Mouse (Mus musculus) 3134 (cell line): Measurements from ENCODE around the gene Hook2.

ENCODE experiments used
- DNase-seq: peaks from one replicate; pipeline ENCODE4 v3.0.0-alpha.2; 2011; ENCODE audit warnings: low spot score; ENCODE audit not compliant: insufficient read length; ENCODE audit errors: extremely low read depth

Gene Hook2

DNA sequence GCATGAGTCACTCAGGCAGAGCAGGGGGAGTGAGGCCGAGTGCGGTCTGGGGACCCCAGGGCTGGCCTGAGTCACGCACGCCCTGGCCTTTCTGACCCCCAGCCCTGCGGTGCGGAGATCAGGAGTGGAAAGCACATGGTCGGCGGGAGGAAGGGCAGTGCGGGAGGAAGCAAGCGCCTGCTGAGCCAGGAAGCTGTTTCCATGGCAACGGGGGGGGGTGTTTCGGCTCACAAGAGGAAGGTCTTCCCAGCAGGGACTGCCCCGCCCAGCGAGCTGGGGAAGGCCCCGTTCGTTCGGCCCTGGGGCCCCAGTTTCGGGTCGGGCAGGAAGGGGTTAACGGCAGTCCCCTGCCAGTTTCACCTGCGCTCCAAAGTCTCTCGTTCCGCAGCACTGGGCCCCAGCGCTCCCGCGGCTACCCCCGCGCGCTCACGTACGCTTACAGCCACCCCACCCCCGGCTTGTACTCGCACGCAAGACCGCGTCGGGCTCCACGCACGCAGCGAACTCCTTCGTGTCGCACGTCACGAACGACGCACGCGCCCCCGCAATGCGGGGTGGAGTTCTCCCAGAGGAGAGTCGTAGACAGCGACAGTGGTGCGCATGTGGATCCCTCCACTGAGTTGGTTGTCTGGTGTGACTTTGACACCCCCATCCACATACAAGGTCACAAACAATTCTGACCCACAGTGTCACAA is 4.6 kb upstream of the Hook2 start:
- DNase-seq = peak; percentile 93

DNA sequence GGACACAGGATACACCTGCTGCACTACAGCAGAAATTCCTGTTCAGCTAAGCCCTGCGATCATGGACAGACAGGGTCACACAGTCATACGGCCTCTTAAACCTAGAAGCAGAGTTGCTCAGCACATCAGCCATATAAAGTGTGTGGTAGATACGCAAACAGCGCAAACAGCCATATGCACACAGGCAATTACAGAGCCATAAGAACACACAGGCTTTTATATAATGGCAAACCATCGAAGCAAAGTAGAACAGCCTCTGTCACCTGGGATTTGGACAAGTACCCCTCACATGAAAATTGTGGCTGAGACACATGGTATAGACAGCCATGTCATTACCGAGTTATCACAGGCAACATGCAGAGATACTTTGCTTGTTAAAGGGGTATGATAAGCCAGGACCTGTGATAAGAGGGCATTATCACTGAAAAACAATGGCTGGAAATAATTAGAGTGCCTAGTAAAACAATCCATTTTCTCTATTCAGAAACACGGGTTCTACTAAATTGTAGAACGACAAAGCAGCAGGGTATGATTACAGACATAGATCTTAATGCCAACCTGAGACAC is 3.9 kb upstream of the Hook2 start:
- no peak for DNase-seq

DNA sequence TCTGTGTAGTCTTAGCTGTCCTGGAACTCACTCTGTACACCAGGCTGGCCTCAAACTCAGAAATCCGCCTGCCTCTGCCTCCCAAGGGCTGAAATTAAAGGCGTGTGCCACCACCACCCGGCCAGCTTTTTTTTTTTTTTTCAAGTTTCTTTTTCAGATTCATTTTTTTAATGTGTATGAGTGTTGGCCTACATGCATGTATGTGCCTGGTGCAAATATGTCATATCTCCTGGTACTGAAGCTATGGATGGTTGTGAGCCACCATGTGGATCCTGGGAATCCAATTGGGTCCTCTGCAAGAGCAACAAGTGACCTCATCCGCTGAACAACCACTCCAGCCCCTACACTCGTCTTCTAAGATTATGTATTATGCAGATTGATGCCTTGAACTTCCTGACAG is 3.0 kb upstream of the Hook2 start:
- no peak for DNase-seq

DNA sequence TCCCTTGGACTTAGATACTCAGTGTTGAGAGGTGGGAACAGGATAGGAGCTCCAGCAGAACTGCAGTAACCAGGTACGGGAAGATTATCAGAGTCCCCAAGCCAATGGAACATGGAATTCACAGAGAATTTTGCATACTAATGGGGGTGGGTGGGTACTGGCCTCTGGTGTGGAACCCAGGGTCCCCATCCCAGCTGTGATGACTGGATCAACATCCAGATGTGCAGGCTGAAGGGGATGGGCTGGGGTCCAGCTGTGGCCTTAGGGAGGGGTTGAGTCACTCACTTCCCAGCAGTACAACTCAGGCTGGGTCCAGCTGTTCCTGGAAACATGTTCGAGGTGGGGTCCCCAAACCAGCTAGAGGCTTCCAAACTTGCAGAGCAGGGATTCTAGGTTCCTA is 2.5 kb upstream of the Hook2 start:
- DNase-seq = no peak

DNA sequence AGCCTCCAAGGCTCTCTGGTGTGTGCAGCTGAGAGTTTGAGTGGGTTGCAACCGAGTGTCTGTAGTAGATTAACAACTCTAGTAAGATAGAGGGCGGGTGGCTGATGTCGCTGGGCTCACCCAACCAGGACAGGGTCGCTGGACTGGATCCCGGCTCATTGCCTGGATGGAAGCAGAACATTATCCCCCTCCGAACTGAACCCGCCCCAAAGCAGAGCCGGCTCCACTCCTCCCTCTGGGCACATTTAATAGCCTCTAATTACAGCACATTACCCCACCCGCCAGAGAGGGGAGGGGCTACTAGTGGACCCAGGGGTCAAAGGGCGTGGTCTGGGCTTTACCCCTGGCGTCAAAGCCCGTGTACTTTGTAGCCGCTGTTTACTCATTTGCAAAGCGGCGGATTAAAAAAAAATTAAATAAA is 1.1 kb upstream of the Hook2 start:
- DNase-seq = peak; percentile 50

DNA sequence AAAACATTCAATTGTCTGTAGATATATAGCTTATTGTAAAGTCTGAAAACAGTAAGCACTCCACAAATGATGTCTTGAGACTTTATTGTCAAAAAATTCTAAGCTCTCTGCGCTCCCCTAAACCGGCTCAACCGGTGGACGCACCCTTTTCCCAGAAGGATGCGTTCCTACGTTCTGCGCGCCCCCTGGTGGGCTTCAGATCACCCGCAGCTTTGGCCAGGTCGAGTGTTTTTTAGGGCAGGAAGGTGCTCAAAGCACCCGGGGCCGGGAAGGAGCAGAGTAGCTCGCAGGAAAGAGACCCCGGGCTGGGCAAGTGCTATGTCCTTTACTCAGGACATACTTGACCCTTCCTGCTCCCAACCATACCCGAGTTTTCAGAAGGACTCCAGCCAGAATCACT is 593 bp upstream of the Hook2 start:
- DNase-seq = peak; percentile 77

DNA sequence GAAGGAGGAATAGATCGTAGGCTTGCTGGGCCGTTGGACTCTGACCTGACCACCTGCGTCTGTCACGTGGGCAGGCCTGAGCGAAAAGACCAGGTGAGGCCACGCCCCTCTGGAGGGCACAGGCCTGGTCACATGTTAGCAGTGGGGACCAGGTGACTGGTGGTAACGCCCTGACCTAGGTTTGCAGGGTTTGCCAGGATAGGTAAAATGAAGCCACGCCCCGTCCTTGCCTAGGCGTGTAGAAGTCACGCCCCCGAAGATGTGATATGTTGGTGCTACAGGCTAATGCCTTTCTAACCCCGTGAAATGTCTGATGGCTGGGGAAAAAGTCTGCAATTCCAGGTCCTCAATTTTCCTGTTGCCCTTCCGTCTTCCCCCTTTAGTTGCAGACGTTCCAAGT is 433 bp downstream of the Hook2 start:
- DNase-seq = no peak

DNA sequence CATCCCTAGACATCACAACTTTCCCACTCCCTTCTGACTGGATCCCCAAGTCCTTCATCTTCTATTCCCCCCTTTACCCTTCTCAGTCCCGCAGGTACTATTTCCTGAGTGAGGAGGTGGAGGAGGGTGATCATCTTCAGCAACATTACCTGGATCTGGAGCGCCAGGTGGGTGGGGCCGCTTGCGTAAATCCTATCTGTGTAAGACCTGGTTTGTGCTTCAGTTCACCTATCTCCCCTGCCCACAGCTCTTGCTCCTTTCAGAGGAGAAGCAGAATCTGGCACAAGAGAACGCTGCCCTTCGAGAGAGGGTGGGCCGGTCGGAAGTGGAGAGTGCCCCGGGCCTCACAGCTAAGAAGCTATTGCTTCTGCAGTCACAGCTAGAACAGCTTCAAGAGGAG is 4.0 kb downstream of the Hook2 start:
- no peak for DNase-seq

DNA sequence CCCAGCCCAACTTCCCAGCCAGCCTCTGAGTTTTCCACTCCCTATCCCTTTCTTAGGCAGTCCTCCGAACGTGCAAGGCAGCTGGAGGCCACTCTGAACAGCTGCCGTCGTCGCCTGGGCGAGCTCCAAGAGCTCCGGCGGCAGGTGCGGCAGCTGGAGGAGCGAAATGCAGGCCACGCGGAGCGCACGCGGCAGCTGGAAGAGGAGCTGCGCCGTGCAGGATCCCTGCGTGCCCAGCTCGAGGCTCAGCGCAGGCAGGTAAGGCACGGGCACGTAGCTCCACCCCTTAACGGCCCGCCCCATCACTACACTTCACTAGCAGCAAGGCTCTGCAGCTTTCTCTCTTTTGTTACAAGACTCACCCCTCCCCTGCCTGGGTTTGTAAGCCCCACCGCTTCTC is 5.3 kb downstream of the Hook2 start:
- DNase-seq = no peak

DNA sequence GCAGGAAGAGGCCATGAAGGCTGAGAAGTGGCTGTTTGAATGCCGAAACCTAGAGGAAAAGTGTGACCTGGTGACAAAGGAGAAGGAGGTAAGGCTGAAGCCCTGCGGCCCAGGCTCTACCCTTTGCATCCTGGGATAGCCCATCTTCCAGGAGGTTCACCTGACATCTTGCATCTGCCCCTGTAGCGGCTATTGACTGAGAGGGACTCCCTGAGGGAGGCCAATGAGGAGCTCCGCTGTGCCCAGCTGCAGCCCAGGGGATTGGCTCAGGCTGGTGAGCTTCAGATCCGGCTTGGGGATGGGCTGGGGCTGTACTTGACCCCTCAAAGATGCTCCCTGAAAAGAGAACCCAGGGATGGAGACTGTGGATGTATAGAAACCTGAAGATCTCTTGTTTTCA is 6.6 kb downstream of the Hook2 start:
- DNase-seq = no peak

DNA sequence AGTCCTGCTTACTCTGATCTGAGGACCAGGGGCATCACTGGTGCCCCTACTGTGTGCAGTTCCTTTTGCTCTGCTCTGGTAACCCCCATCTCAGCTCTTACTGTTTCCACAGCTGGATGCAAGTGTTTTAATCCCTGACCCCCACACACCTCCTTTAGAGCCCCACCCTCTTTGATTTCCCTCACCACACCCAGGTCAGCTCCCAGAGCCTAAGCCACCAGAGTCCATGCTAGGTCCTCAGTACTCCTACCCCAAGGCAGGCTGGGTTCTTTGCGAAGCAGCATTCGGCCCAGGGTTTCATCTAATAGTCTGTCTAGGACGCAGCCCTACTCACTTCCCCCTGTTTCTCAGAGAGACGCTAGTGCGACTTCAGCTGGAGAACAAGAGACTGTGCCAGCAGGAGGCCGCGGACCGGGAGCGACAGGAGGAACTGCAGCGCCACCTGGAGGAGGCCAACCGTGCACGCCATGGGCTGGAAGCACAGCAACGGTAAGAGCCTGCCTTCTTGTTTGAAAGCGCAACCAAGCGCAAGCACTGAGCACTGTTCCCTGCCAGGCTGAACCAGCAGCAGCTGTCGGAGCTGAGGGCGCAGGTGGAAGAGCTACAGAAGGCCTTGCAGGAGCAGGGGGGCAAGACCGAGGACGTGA is 7.4 kb downstream of the Hook2 start:
- DNase-seq = peak; percentile 82

DNA sequence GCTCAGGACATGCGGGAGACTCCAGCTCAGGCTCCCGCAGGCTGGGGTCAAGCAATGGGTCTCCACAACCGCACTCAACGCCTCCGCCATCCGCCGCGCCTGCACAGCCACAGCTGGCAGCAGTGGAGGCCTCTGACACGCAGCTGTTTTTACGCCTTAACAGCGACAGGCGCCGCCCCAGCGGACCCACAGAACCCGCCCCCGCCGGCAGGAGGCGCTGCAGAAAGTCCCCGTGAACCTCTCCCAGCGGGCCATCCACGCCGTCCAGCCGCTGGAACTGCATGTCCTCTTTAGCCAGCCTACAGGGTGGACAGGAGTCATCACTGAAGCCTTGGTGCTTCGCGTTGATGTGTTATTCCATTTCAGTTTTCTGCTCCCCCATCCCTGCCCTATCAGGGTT is 17.3 kb downstream of the Hook2 start:
- DNase-seq = no peak

DNA sequence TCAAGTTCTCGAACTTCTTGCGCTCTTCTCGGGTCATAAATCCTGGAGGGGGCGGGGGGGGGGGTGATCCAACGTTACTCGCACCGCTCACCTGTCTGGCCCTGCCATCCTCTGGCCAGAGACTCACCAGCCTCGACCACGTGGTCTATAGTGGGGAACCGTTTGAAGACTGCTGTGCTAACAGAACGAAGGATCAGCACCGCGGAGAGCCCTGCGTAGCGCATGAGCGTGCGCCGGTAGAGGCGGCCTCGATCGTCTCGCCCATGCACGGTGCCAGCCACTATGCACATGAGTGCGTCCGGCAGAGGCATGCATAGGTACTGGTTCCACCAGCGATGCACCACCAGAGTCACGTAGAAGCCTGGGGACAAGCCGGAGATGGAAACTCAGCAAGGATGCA is 20.8 kb downstream of the Hook2 start:
- no peak for DNase-seq

DNA sequence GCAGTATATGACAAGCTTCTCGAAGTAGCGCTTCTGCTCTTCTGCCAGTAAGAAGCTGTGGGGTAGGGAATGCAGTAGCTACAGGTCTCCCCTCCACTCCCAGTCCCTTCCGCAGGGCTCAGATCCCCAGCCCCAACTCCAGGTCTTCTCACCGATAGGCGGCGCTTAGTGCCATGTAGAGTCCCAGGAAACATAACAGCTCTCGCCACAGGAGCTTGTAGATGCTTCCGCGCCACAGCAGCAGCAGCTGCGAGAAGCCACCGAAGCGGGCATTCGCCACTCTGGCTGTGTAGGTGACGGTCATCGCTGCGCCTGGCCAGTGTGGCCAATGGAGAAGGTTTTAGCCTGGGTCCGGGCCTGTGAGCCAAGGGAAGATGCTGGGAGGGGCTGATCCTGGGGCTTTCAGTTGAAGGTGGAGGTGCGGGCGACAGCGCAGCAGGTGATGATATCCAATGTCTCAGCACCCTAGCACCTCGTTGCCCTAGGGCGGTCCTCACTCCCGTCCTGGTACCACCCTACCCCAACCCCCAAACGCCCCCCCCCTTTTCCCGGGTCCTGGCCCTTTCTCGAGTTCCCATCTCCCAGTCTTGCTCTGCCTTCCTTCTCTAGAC is 22.9 kb downstream of the Hook2 start:
- DNase-seq = no peak

DNA sequence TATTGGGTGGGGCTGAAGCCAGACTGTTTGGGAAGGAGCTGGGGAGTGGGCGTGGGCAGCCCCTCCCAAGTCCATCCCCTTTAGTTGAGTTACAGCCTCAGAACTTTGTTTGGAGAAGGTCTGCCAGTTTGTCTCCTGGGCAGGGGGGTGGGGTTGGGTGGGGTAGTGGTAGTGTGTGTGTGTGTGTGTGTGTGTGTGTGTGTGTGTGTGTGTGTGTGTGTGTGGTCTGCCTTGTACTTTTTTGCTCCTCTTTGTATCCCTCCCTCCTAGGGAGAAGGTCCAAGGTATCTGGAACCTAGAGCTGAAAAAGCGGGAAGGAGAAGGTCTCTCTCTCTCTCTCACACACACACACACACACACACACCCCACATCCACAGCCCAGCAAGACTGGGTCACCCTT is 24.0 kb downstream of the Hook2 start, which contains the start of gene Best2:
Gene Best2 (minus strand): TSS at position 101 of the 400 bp plus-strand sequence.
- DNase-seq = no peak

DNA sequence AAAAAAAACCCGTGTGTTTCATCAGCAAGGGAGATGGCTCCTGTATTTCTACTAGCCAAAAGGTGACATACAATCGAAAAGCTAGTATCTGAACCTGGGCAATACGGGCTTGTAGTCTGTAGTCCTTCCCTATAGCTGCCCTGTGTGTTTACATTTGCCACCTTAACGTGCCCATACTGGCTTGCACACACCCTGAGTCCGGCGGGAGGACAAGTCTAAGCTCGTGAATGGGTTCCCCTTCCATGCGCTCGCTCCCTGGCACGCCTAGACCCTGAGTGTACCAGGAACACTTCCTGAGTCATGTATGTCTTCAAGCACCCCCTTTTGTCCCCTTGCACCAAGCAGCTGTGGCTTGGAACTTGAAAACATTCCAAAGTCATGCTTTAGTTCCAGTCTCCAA is 26.3 kb downstream of the Hook2 start:
- DNase-seq = no peak

DNA sequence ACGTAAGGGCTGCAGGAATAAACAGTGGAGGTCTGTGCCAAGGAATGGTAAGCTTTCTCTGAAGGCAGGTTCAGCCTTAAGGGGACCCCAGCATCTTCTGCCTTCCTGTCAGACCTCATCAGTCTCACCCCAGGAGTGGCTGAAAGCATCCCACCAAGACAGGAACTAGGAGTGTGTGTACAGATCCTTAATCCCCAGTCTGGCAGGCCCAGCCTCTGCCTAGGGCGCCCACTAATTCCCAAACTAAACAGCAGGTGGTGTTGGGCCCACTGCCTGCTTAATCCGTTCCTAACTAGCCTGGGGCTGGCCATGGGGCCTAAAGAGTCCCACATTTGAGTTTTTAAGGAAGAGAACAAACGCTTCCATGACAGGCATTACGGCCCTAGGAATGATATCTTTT is 26.8 kb downstream of the Hook2 start:
- no peak for DNase-seq

DNA sequence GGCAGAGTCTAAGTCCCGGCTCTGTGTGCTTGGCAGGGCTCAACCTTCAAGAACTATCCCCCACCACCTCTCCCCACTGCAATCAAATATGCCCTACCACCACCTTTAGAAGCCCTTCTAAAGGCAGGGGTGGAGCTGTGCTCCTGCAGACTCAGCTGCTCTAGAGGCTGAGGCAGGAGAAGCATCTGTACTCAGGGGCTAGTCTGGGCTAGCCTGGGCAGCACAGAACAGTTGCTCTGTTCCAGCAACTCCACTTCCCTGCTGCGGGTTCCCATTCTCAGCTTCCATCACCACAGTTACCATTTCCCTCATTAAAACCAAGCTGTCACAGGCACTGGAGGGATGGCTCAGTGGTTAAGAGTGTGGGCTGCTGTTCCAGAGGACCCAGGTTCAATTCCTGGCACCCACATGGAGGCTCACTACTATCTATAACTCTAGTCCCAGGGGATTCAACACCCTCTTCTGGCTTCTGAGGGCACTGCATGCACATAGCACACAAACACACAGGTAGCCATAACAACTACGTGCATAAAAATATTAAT is 31.2 kb downstream of the Hook2 start:
- no peak for DNase-seq

DNA sequence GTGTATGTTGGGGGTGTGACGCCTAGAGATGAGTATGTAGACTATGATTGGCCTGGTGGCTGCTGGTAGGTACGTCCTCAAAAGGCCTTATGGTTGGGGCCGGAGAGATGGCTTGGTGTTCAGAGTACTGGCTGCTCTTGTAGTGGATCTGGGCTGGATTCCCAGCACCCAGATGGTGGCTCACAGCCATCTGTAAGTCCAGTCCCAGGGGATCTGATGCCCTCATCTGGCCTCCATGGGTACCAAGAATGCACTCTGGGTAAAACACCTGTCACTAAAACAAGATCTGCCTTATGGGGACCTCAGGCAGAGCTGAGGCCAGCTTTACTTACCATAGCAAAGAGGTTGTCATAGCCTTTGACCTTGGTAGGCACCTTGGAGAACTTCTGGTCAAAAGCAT is 33.4 kb downstream of the Hook2 start:
- DNase-seq = no peak

DNA sequence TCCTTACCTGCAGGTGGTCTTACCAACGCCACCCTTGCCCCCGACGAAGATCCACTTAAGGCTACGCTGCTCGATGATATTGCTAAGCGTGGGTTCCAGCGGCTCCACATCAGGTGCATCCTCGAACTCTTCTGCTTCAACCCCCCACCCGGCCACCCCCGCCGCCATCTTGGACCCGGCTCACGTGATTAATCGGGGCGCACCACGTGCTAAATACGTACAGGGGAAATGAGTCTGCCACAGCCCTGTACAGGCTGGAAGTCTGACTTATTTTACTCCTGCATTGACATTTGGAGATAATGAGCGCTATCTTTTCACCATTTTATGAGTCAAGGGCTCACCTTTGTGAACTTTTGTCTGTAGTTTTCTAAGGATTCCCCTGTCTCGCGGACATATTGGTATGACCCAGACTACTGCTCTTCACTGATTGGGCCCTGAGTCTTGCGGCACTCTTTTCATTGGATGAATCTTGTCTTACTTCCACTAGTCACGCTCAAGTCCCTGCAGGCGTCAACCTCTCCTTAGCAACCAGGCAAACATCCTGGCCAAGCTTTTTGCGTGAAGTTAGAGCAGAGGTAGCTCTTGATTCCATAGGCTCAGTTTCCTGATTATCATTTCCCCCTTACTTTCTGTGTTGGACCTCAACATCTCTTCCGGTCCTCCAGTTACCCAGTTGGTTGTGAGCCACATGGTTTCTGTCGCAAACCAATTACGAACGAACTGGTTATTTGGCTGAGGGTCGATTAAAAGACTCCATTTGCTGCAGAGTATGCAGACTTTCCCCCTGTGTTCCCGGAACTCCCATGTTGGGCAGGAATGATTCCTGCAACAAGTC is 34.9 kb downstream of the Hook2 start, which contains the start of gene Asna1:
Gene Asna1 (minus strand): TSS at position 184 of the 835 bp plus-strand sequence.
- DNase-seq = peak; percentile 79
